Comparison of ENCODE assay signal across 24 mouse cellular contexts in genomic region chrX:142694338-142694737, GRCm38 (mm10).
"Had no signal": no experiment of that assay in that cellular context is flagged by ENCODE, and none has a peak within 500 bp of the region (broad histone marks: within the 10 kb centered on the region; RNA-seq: fewer than 3 reads in every experiment).

No protein-coding gene starts in this region.

- H3K4me1 ChIP-seq: hindbrain, embryonic 13.5 days; hindbrain, embryonic 15.5 days; limb, embryonic 15.5 days; liver, embryonic 12.5 days had no signal

- DNase-seq: gastrocnemius, postnatal 14 days; gastrocnemius, postnatal 36 days; heart, adult 18-20 months; heart, postnatal 14 days; heart, postnatal 36 days; kidney, adult 11 months; kidney, adult 2 months; kidney, adult 9 months; kidney, postnatal 14 days; kidney, postnatal 36 days; layer of hippocampus, adult 9-11 months; layer of hippocampus, postnatal 36 days; left cerebral cortex, postnatal 4 days had no signal

- H3K27me3 ChIP-seq: heart, embryonic 12.5 days; liver, embryonic 12.5 days had no signal

- H3K4me3 ChIP-seq: heart, embryonic 10.5 days; heart, embryonic 12.5 days; hindbrain, embryonic 13.5 days; hindbrain, embryonic 15.5 days; kidney, embryonic 15.5 days; limb, embryonic 13.5 days; limb, embryonic 15.5 days; liver, embryonic 12.5 days had no signal

- H3K27ac ChIP-seq: heart, embryonic 10.5 days; hindbrain, embryonic 13.5 days; hindbrain, embryonic 15.5 days; hindbrain, postnatal 0 days; kidney, embryonic 15.5 days; kidney, postnatal 0 days; limb, embryonic 13.5 days; limb, embryonic 15.5 days; liver, embryonic 12.5 days; liver, embryonic 14.5 days had no signal
